Mouse (Mus musculus): ENCODE data around the gene Etl4.

The Etl4 gene

GRCm38 (mm10) chr2:20520636-20521595 lies 611.3 kb downstream of the Etl4 start:
- DNase-seq (ENCODE audit: low spot score), result no peak

GRCm38 (mm10) chr2:20521686-20522285 lies 612.2 kb downstream of the Etl4 start:
- no peak for DNase-seq (ENCODE audit: low spot score)

DNA sequence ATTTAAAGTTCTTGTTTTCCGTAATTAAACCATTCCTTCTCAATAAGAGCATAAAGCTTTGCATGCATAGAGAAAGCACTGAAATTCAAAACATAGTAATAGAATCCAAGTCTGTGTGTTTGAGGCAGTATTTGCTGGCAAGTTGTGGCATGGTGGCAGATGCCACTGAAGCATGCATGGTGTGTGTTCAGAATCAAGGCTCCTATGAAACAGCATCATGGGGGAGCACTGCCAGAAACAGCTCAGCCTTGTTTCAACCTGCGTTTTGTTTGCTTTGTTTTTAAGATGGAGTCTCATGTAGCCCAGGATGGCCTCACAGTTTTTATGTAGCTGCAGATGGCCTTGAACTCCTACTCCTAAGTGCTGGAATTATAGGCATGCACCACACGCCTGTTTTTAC lies 614.1 kb downstream of the Etl4 start:
- no peak for DNase-seq (ENCODE audit: low spot score)

GRCm38 (mm10) chr2:20525879-20526593 lies 616.5 kb downstream of the Etl4 start:
- no peak for DNase-seq (ENCODE audit: low spot score)

- no peak for DNase-seq (ENCODE audit: low spot score)
Observed at GRCm38 (mm10) chr2:20526856-20527255, 617.3 kb downstream of the Etl4 start.

DNA sequence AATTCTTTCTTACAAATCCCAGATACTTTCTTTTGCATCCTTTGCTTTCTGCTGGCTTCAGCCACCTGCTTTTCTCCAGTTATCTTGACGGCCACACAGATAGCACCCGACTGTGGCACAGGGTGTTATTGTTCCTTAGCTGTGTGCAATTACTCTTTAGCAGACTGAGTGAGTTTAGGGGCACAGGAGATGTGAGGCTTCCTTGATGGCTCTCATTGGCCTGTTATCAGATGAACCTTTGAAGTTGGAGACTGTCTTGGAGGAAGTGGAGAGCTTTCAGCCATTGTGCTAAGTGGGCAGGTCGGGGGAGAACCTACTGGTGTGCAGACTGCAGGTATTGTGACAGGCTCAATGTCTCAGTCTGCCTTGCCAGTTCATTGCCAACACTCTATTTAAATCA lies 623.0 kb downstream of the Etl4 start:
- DNase-seq (ENCODE audit: low spot score), result no peak

- DNase-seq (ENCODE audit: low spot score), result no peak
Observed at GRCm38 (mm10) chr2:20537785-20538184, 628.2 kb downstream of the Etl4 start.

- DNase-seq (ENCODE audit: low spot score), result no peak
Observed at GRCm38 (mm10) chr2:20538871-20539270, 629.3 kb downstream of the Etl4 start.

GRCm38 (mm10) chr2:20541261-20541660 lies 631.7 kb downstream of the Etl4 start:
- DNase-seq (ENCODE audit: low spot score), result no peak

DNA sequence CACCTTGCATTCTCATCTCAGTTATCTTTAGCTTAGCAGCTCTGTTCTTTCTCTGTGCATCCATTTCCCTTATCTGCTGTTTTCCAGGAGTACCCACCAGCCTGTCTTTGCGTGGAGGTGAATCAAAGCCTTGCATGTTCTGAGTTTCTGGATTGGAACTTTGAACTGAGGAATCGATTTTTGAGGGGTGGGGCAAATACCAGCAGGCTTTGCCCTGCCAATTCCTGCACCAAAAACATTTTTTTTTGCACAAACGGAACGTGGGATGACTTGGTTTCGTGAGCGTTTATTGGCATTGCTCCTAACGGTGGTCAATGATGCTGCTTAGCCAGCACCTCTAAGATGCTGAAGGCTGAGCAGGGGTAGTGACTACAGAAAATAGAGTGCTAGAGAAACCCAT lies 632.7 kb downstream of the Etl4 start:
- no peak for DNase-seq (ENCODE audit: low spot score)

DNA sequence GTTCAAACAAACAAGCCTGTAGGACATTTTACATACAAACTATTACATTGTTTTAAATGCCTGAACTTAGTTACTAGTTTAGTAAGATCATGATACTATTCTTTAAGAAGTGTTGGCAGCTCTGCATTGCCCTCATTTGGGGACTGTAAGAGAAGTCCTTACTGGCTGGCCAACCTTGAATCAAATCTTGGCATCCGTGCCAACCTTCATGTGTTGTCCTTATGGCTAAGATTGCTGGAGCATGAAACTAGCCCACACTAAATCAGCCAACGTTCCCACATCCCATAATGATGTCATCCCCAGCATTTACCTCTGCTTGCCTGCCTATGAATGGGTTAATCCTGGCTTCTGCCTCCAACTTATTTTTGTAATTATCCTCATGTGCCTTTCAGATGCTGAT lies 636.0 kb downstream of the Etl4 start:
- no peak for DNase-seq (ENCODE audit: low spot score)

GRCm38 (mm10) chr2:20546496-20547348 lies 637.1 kb downstream of the Etl4 start:
- no peak for DNase-seq (ENCODE audit: low spot score)

DNA sequence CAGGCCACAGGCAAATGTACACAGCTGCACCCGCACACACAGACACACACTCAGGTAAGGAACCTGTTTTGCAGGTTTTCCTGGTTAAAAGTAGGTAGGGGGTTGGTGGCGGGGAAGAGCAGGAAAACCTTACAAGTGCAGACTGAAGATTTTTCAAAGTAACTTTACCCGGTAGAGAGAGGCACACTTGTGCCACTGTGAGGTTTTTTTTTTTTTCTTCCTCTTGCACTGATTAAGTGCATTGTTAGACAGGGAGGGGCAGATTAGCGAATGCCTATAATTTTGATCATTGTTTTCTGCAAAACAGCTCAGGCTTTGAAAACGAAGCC lies 637.7 kb downstream of the Etl4 start:
- no peak for DNase-seq (ENCODE audit: low spot score)

GRCm38 (mm10) chr2:20547686-20548624 lies 638.4 kb downstream of the Etl4 start:
- DNase-seq (ENCODE audit: low spot score), result no peak

DNA sequence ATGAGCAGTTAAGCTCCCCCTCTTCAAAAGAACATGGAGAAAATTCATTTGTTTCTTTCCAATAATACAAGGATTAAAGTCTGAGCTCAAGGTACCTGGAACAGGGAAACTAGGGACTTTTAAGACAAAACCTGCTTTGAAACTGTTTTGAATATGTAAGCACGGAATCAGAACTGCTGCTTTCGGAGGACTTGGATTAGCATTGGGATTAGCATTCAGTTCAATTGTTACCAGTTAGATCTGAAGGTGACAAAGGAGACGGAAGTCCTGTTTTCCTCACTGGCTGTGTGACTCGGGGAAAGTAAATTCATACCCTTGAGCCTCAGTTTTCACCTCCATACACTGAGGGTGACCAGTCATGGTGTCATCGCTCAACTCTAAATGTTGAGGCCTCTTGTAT lies 639.5 kb downstream of the Etl4 start:
- no peak for DNase-seq (ENCODE audit: low spot score)

GRCm38 (mm10) chr2:20549996-20550395 lies 640.4 kb downstream of the Etl4 start:
- no peak for DNase-seq (ENCODE audit: low spot score)

- DNase-seq (ENCODE audit: low spot score), result no peak
Observed at GRCm38 (mm10) chr2:20555706-20556105, 646.1 kb downstream of the Etl4 start.

GRCm38 (mm10) chr2:20559083-20559482 lies 649.5 kb downstream of the Etl4 start:
- no peak for DNase-seq (ENCODE audit: low spot score)

DNA sequence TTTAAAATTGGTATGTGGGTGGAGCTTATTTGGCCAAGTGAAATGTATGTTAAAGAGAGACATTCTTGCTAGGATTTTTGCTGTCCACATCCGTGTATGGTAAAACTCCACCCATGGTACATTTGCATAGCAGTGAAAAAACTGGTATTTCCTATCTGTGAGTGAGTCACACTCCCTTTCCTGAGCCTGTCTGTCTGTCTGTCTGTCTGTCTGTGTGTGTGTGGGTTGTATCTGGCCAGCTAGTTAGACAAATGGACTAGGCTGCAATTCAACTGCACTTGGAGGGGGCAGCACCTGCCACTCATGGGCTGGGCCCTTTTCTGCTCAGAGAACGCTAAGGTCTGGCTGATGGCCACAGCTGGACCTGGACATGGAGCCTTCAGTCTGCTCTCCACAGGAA lies 650.1 kb downstream of the Etl4 start:
- no peak for DNase-seq (ENCODE audit: low spot score)

DNA sequence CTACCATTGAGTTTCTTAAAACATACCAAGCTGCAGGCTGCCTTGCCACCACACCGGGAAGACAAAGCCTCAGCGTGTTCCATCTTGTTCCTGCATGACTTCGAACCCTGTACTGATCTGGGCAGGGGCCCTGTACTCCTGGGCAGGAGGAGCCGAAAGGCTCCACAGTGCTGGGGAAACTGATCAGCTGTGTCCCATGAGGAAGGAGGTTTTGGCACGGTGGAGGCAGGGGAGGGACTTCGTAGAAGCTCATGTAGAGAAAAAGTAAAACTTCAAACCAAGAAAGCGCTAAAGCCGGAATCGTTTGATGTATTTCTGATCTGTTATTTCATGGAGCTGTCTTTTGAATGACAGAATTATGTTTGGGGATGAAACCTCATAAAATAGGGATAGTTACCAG lies 651.0 kb downstream of the Etl4 start:
- DNase-seq (ENCODE audit: low spot score), result no peak

DNA sequence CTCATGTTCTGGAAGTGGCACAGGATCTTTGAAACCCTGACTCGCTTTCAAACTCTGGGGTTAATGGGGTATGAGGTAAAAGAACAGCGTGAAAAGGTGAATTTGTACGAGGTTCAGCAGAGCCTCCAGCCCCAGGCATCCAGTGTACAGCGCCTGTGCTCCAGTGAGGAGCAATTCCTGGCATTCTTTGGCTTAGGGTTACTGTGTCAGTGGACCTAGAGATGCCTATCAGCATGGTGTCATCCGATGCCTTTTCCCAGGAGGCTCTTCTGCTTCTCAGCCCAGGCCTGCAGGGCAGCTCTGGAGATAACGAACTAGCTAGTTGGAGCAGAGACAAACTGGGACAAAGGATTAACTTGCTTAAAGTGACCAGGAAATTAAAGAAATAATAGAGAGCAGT lies 653.5 kb downstream of the Etl4 start:
- no peak for DNase-seq (ENCODE audit: low spot score)
